Mouse (Mus musculus) liver, embryonic 13.5 days (tissue): ENCODE results near the gene Tbc1d32. TPM values are rescaled to one million over a fixed set of nuclear protein-coding genes. Genes with fewer than 3 reads are reported as not detected.

Experiments used
- ATAC-seq: fragments of 200-750 bp; cut with Nextera tagmentation; 2 replicates; pipeline ENCODE4 v1.8.0; 2017; ENCODE audit warnings: low read depth, mild to moderate bottlenecking, moderate number of reproducible peaks, moderate library complexity
- DNase-seq: peaks from one replicate; pipeline ENCODE4 v3.0.0; 2022
- H3K27ac ChIP-seq: fragments of 300-500 bp; sonication (generic); 2 replicates; pipeline ENCODE4 v1.5.1; 2015; ENCODE audit warnings: moderate library complexity, mild to moderate bottlenecking, inconsistent platforms
- H3K27me3 ChIP-seq: fragments of 300-500 bp; sonication (generic); 2 replicates; pipeline ENCODE4 v1.6.1; 2015; ENCODE audit warnings: mild to moderate bottlenecking, inconsistent platforms
- H3K36me3 ChIP-seq: fragments of 300-500 bp; sonication (generic); 2 replicates; pipeline ENCODE4 v1.6.1; 2015; ENCODE audit warnings: mild to moderate bottlenecking, inconsistent platforms
- H3K4me1 ChIP-seq: fragments of 300-500 bp; sonication (generic); replicated peaks from 2 replicates; pipeline ENCODE4 v1.6.1; 2015; ENCODE audit warnings: inconsistent platforms
- H3K4me2 ChIP-seq: fragments of 300-500 bp; sonication (generic); 2 replicates; pipeline ENCODE4 v1.6.1; 2015; ENCODE audit warnings: inconsistent platforms, mild to moderate bottlenecking, moderate library complexity
- H3K4me3 ChIP-seq: fragments of 300-500 bp; sonication (generic); replicated peaks from 2 replicates; pipeline ENCODE4 v1.5.1; 2015; ENCODE audit warnings: mild to moderate bottlenecking, inconsistent platforms
- H3K9ac ChIP-seq: fragments of 300-500 bp; sonication (generic); 2 replicates; pipeline ENCODE4 v1.6.1; 2015; ENCODE audit warnings: mild to moderate bottlenecking, inconsistent platforms
- H3K9me3 ChIP-seq: fragments of 300-500 bp; sonication (generic); replicated peaks from 2 replicates; pipeline ENCODE4 v1.6.1; 2016; ENCODE audit warnings: inconsistent platforms
- WGBS: fragments of 180-500 bp; shearing (Covaris S2); methylation state at CpG from one replicate; pipeline ENCODE4 v1.1.7; 2015; ENCODE audit not compliant: insufficient replicate concordance; 5-methylcytosine and 5-hydroxymethylcytosine counted together
- polyA plus RNA-seq: library from polyadenylated mRNA; unstranded; fragments of >200 nt; fragmentation: Nextera tagmentation; extraction: Ambion mirVana; gene quantifications from 2 replicates; pipeline ENCODE4 v1.2.1, GENCODE M21; 2015

The Tbc1d32 gene
- polyA plus RNA-seq, 1 experiment from 2014 or later = 0.48 TPM

DNA sequence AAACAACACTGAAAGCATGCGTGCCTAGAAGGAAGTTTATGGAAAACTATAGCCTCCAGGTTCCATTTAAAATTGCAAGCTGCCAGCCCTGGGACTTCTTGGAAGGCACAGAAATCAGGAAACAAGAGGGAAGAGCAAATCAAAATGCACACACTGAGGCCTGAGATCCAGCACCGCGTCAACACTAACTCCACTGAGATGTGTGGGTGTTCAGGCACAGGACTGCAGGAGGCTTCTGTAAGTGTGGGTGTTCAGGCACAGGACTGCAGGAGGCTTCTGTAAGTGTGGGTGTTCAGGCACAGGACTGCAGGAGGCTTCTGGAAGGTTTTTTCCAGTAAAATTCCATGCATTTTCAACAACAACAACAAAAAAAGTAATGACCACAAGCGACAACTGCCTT is 62.7 kb downstream of the Tbc1d32 start:
- Histone ChIP-seq H3K4me2 (no peak overlapping the region), H3K27ac (no peak overlapping the region), H3K9me3 (no peaks in the 10 kb centered on the region), H3K36me3 (no peaks in the 10 kb centered on the region), H3K4me3 (no peak overlapping the region), H3K9ac (no peak overlapping the region), H3K27me3 (no peaks in the 10 kb centered on the region), H3K4me1 (no peaks in the 10 kb centered on the region)
- ATAC-seq = no peak
- WGBS = 70% methylated on average over 4 of the region's 4 CpGs
- DNase-seq = no peak

- ATAC-seq = no peak
- WGBS = 64% methylated on average over 3 of the region's 3 CpGs
These were observed 64.1 kb downstream of the Tbc1d32 start for GRCm38 (mm10) chr10:56164411-56164810.

GRCm38 (mm10) chr10:56158748-56159147 is 69.7 kb downstream of the Tbc1d32 start:
- H3K4me1 ChIP-seq = no peaks in the 10 kb centered on the region
- no peaks in the 10 kb centered on the region for H3K27me3 ChIP-seq
- H3K27ac ChIP-seq = no peak overlapping the region
- H3K9me3 ChIP-seq = no peaks in the 10 kb centered on the region
- no peaks in the 10 kb centered on the region for H3K36me3 ChIP-seq
- H3K4me3 ChIP-seq = no peak overlapping the region
- WGBS = 57% methylated on average over 2 of the region's 2 CpGs
- no peak for DNase-seq
- no peak for ATAC-seq
- H3K4me2 ChIP-seq = no peak overlapping the region
- no peak overlapping the region for H3K9ac ChIP-seq

More at GRCm38 (mm10) chr10:56164411-56164810, 64.1 kb downstream of the Tbc1d32 start:
- Histone ChIP-seq H3K9me3 (no peaks in the 10 kb centered on the region), H3K27ac (no peak overlapping the region), H3K4me2 (no peak overlapping the region), H3K36me3 (no peaks in the 10 kb centered on the region), H3K27me3 (no peaks in the 10 kb centered on the region), H3K4me3 (no peak overlapping the region), H3K4me1 (no peaks in the 10 kb centered on the region), H3K9ac (no peak overlapping the region)
- no peak for DNase-seq

GRCm38 (mm10) chr10:56158207-56158606 is 70.3 kb downstream of the Tbc1d32 start:
- Histone ChIP-seq H3K4me2 (no peak overlapping the region), H3K27me3 (no peaks in the 10 kb centered on the region), H3K9ac (no peak overlapping the region), H3K36me3 (no peaks in the 10 kb centered on the region), H3K27ac (no peak overlapping the region), H3K4me3 (no peak overlapping the region), H3K9me3 (no peaks in the 10 kb centered on the region), H3K4me1 (no peaks in the 10 kb centered on the region)
- 60% methylated on average over 3 of the region's 3 CpGs for WGBS
- DNase-seq = no peak
- no peak for ATAC-seq

- H3K4me3 ChIP-seq = no peak overlapping the region
- no peak overlapping the region for H3K4me2 ChIP-seq
- H3K4me1 ChIP-seq = no peaks in the 10 kb centered on the region
- H3K27me3 ChIP-seq = no peaks in the 10 kb centered on the region
- no peak overlapping the region for H3K9ac ChIP-seq
- 48% methylated on average over 3 of the region's 3 CpGs for WGBS
- ATAC-seq (no peak), DNase-seq (no peak)
- H3K36me3 ChIP-seq = no peaks in the 10 kb centered on the region
- H3K9me3 ChIP-seq = no peaks in the 10 kb centered on the region
- no peak overlapping the region for H3K27ac ChIP-seq
These were observed 71.5 kb downstream of the Tbc1d32 start for GRCm38 (mm10) chr10:56156956-56157355.

DNA sequence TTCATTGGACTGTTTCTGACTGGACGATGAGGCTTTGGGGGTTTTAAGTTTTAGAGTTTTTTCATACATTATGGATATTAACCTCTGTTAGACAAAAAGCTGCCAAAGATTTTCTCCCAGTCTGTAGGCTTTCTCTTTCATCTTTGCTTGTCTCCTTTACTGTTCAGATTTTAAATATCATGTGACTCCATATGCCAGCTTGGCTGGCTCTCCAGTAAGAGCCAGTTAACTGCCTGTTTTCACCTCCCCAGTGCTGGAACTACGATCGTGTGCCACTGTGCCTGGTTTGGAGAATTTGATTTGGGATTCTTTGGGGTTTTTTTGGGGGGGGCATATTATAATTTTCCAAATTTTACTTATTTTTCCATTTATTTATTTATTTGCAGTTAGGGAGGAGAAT is 79.6 kb downstream of the Tbc1d32 start:
- Histone ChIP-seq H3K4me3 (no peak overlapping the region), H3K4me2 (no peak overlapping the region), H3K9ac (no peak overlapping the region), H3K27ac (no peak overlapping the region), H3K36me3 (no peaks in the 10 kb centered on the region), H3K4me1 (no peaks in the 10 kb centered on the region), H3K9me3 (no peaks in the 10 kb centered on the region), H3K27me3 (no peaks in the 10 kb centered on the region)
- WGBS = 75% methylated on average over 3 of the region's 3 CpGs
- ATAC-seq = no peak
- DNase-seq = no peak

GRCm38 (mm10) chr10:56137191-56137590 is 91.3 kb downstream of the Tbc1d32 start:
- H3K4me3 ChIP-seq = no peak overlapping the region
- no peaks in the 10 kb centered on the region for H3K36me3 ChIP-seq
- no peaks in the 10 kb centered on the region for H3K4me1 ChIP-seq
- no peaks in the 10 kb centered on the region for H3K9me3 ChIP-seq
- H3K27ac ChIP-seq = no peak overlapping the region
- no peaks in the 10 kb centered on the region for H3K27me3 ChIP-seq
- no peak overlapping the region for H3K9ac ChIP-seq
- ATAC-seq (no peak), DNase-seq (no peak)
- no peak overlapping the region for H3K4me2 ChIP-seq
- 75% methylated on average over 5 of the region's 5 CpGs for WGBS

GRCm38 (mm10) chr10:56129642-56130041 is 98.8 kb downstream of the Tbc1d32 start:
- H3K9ac ChIP-seq = no peak overlapping the region
- H3K4me3 ChIP-seq = no peak overlapping the region
- no peaks in the 10 kb centered on the region for H3K4me1 ChIP-seq
- ATAC-seq (no peak), DNase-seq (no peak)
- no peaks in the 10 kb centered on the region for H3K27me3 ChIP-seq
- H3K36me3 ChIP-seq = no peaks in the 10 kb centered on the region
- no peak overlapping the region for H3K27ac ChIP-seq
- no peak overlapping the region for H3K4me2 ChIP-seq
- no peaks in the 10 kb centered on the region for H3K9me3 ChIP-seq
- WGBS = 73% methylated on average over 2 of the region's 2 CpGs

DNA sequence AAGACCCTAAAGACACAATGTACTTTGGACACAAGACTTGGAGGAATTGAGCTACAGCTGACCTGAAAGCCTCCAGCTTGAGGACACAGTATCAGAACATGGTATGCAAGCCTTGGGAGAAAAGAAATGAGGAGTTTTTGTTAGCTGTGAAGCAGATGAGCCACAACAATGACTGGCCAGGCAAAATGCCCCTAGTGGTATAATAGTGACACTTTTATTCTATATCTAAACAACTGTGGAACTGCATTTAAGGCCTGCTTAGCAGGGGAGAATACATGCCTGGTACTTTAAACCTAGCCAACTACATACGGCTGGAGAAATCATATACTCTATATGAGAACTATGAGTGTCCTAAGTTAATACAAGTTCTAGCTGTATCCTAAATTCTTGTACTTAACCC is 101.5 kb downstream of the Tbc1d32 start:
- ATAC-seq (no peak), DNase-seq (no peak)
- WGBS = 71% methylated on average over 1 of the region's 1 CpGs
- no peaks in the 10 kb centered on the region for H3K36me3 ChIP-seq
- H3K9ac ChIP-seq = no peak overlapping the region
- H3K4me1 ChIP-seq = no peaks in the 10 kb centered on the region
- H3K4me2 ChIP-seq = no peak overlapping the region
- no peak overlapping the region for H3K27ac ChIP-seq
- H3K4me3 ChIP-seq = no peak overlapping the region
- H3K9me3 ChIP-seq = no peaks in the 10 kb centered on the region
- no peaks in the 10 kb centered on the region for H3K27me3 ChIP-seq

DNA sequence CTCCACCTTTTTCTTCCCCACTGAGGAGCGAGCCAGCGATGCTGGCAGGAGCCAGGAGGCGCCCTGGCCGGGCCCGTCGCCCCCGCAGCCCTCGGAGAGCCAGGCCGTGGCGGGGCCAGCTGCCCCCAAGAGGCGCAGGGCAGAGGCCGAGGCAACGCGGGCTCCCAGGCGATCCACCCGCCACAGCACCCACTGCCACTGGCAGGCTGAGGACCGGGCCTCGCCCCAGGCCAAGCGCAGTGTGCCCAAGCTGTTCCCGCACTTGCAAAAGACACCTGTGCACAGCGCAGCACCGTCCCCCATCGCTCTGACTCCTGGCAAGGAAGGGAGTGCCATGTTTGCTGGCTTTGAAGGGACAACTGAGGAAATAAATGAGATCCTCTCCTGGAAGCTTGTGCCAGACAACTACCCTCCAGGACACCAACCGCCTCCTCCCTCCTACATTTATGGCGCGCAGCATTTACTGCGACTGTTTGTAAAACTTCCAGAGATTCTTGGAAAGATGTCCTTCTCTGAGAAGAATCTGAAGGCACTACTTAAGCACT is 112.8 kb downstream of the Tbc1d32 start:
- Histone ChIP-seq H3K27me3 (no peaks in the 10 kb centered on the region), H3K9ac (peak overlapping the region; percentile 59), H3K4me3 (peak overlapping the region; percentile 59), H3K36me3 (no peaks in the 10 kb centered on the region), H3K27ac (no peak overlapping the region), H3K4me1 (peaks cover 6% of the 10 kb centered on the region), H3K9me3 (no peaks in the 10 kb centered on the region), H3K4me2 (peak overlapping the region; percentile 70)
- ATAC-seq (peak; percentile 68), DNase-seq (no peak)
- 26% methylated on average over 24 of the region's 27 CpGs for WGBS

DNA sequence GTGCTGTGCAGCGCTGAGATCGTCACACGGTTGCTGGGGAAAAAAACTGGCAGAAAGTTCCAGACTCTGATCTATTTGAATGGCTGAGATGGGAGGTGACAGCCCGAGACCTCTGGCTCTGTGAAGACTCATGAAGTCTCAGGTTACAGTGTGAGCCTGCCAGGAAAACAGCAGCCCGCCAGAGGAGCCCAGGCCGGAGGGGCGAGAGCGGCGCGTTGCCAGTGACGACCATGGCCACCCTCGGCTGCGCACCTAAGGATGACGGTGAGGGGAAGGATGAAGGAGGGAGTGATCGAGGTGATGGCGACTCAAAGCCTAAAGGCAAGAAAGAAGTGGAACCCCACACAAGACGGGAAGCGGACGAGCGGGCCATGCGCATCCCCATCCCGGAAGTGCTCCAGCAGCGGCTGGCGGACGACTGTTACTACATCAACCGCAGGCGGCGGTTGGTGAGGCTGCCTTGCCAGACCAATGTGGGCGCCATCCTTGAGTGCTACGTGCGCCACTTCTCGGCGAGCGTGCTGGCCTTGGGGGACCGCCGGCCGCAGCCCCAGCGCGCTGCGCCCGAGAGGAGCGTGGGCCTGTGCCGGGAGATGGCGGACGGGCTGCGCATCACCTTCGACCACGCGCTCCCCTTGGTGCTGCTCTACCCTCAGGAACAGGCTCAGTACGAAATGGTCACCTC is 113.4 kb downstream of the Tbc1d32 start:
- WGBS = under 1% methylated on average over 50 of the region's 50 CpGs
- Histone ChIP-seq H3K9me3 (no peaks in the 10 kb centered on the region), H3K27me3 (no peaks in the 10 kb centered on the region), H3K36me3 (no peaks in the 10 kb centered on the region), H3K27ac (no peak overlapping the region), H3K9ac (peak overlapping the region; percentile 59), H3K4me3 (peak overlapping the region; percentile 59), H3K4me1 (peaks cover 6% of the 10 kb centered on the region), H3K4me2 (peak overlapping the region; percentile 70)
- ATAC-seq = peak; percentile 79
- peak; percentile 9 for DNase-seq

DNA sequence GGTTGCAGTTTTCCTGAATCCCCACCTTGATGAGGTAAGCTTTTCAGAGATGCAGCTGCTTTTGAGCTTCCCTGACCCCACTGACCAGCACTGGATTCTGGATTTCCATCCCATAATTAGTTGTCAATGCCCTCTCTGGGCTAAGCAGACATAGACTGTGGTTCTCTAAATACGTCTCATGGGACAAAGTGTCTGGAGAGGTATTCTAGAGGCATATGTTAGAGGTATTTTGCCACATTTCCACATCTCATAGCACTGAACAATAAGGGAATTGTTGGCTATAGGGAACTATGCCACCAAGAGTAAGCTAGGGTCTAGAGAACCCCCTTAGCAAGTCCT is 121.5 kb downstream of the Tbc1d32 start:
- Histone ChIP-seq H3K27me3 (no peaks in the 10 kb centered on the region), H3K9me3 (no peaks in the 10 kb centered on the region), H3K4me3 (peak overlapping the region; percentile 48), H3K4me1 (peaks cover 4% of the 10 kb centered on the region; the same call in 1 of the 2 replicates), H3K4me2 (peak overlapping the region; percentile 62), H3K9ac (peak overlapping the region; percentile 59), H3K36me3 (no peaks in the 10 kb centered on the region), H3K27ac (no peak overlapping the region)
- ATAC-seq = peak; percentile 36; the same call in 1 of the 2 replicates
- 24% methylated on average over 1 of the region's 1 CpGs for WGBS
- DNase-seq = no peak
